9 mouse cellular contexts compared by ENCODE assay signal in genomic region chr17:72925111-72925510, GRCm38 (mm10). TPM values are rescaled to one million over a fixed set of nuclear protein-coding genes. Genes with fewer than 3 reads are reported as not detected.
DNase-seq lines count a peak whose midpoint lies in the region; ATAC-seq and TF ChIP-seq lines count a peak whose summit lies in the region.
"Had no signal": no experiment of that assay in that cellular context is flagged by ENCODE, and none has a peak within 500 bp of the region (broad histone marks: within the 10 kb centered on the region; RNA-seq: fewer than 3 reads in every experiment).

No protein-coding gene starts in this region.

- WGBS in lung, postnatal 0 days: 73% methylated on average over 6 of the region's 6 CpGs
- WGBS in forebrain, embryonic 14.5 days: 90% methylated on average over 6 of the region's 6 CpGs
- WGBS in olfactory bulb, adult 2 months: 76% methylated on average over 6 of the region's 6 CpGs

- no peak for TF ChIP-seq CTCF in lung, postnatal 0 days (IDR thresholded peaks at IDR 0.05)
- no peak for TF ChIP-seq CTCF in olfactory bulb, adult 2 months (IDR thresholded peaks at IDR 0.05; ENCODE audit: insufficient read depth, low read depth, low read length)

- H3K4me3 ChIP-seq in lung, postnatal 0 days (ENCODE audit: low read depth, low read length): no peak overlapping the region
- H3K4me3 ChIP-seq in forebrain, embryonic 14.5 days (ENCODE audit: low read depth, low read length): no peak overlapping the region
- no peak overlapping the region for H3K4me3 ChIP-seq in olfactory bulb, adult 2 months (ENCODE audit: insufficient read depth, low read depth, low read length)
- H3K4me3 ChIP-seq: megakaryocyte, embryonic 14.5 days had no signal

- DNase-seq in lung, postnatal 0 days (ENCODE audit: low spot score): no peak
- no peak for DNase-seq in lung, postnatal 14 days
- DNase-seq in forebrain, embryonic 14.5 days (ENCODE audit: low spot score): no peak
- DNase-seq in kidney, adult 9 months: peak; percentile 69
- DNase-seq in cerebellum, adult 8-10 months: no peak
- no peak for DNase-seq in embryo, embryonic 11 days
- no peak for DNase-seq in embryo, embryonic 10.5 days (ENCODE audit: low spot score)

- no peaks in the 10 kb centered on the region for H3K27me3 ChIP-seq in lung, postnatal 0 days (replicated peaks; ENCODE audit: insufficient read depth, low read length)
- no peaks in the 10 kb centered on the region for H3K27me3 ChIP-seq in forebrain, embryonic 14.5 days (replicated peaks; ENCODE audit: control insufficient read depth, insufficient read depth, low read length)
- H3K27me3 ChIP-seq: megakaryocyte, embryonic 14.5 days had no signal

- H3K36me3 ChIP-seq in lung, postnatal 0 days (ENCODE audit: insufficient read depth, low read length): no peaks in the 10 kb centered on the region; the same call in 1 of the 2 replicates
- peaks cover 22% of the 10 kb centered on the region for H3K36me3 ChIP-seq in forebrain, embryonic 14.5 days (ENCODE audit: control insufficient read depth, insufficient read depth, low read length)

- ATAC-seq in lung, postnatal 0 days: no peak
- ATAC-seq in forebrain, embryonic 14.5 days: no peak

- no peak for TF ChIP-seq EP300 in lung, postnatal 0 days (IDR thresholded peaks at IDR 0.05)

- H3K4me2 ChIP-seq in lung, postnatal 0 days (replicated peaks; ENCODE audit: low read depth, low read length): 0 out of 2 replicates have a peak overlapping the region, but pooled peaks have one; percentile 50
- no peak overlapping the region for H3K4me2 ChIP-seq in forebrain, embryonic 14.5 days (ENCODE audit: low read length)

- no peaks in the 10 kb centered on the region for H3K9me3 ChIP-seq in lung, postnatal 0 days (ENCODE audit: low read length)
- H3K9me3 ChIP-seq in forebrain, embryonic 14.5 days (replicated peaks; ENCODE audit: control insufficient read depth, low read length): no peaks in the 10 kb centered on the region
- H3K9me3 ChIP-seq: megakaryocyte, embryonic 14.5 days had no signal

- no peak for TF ChIP-seq POLR2A in olfactory bulb, adult 2 months (IDR thresholded peaks at IDR 0.05; ENCODE audit: insufficient read depth, low read depth, low read length)

- H3K9ac ChIP-seq in lung, postnatal 0 days (replicated peaks; ENCODE audit: low read depth): no peak overlapping the region
- H3K9ac ChIP-seq in forebrain, embryonic 14.5 days (ENCODE audit: low read length): no peak overlapping the region

- H3K27ac ChIP-seq in lung, postnatal 0 days (ENCODE audit: low read length): peak overlapping the region; percentile 52; the same call in 1 of the 2 replicates
- peak overlapping the region; percentile 82 for H3K27ac ChIP-seq in forebrain, embryonic 14.5 days (ENCODE audit: low read depth, low read length)
- H3K27ac ChIP-seq in olfactory bulb, adult 2 months (ENCODE audit: insufficient read depth, low read depth, low read length): peak overlapping the region; percentile 71

- H3K4me1 ChIP-seq in lung, postnatal 0 days (ENCODE audit: insufficient read depth, low read depth, low read length): peaks cover 6% of the 10 kb centered on the region; the same call in 1 of the 2 replicates
- H3K4me1 ChIP-seq in forebrain, embryonic 14.5 days (ENCODE audit: control insufficient read depth, insufficient read depth, low read length): peaks cover 47% of the 10 kb centered on the region
- peaks cover 35% of the 10 kb centered on the region for H3K4me1 ChIP-seq in olfactory bulb, adult 2 months (ENCODE audit: control insufficient read depth, insufficient read depth, low read length)

RNA-seq across cellular contexts. Expression of gene Lbh, which starts 7.0 kb away (rescaled TPM):
- 16.2 and 19.2 TPM in 2 replicates for polyA plus RNA-seq in lung, postnatal 0 days (2015; fragmentation: Nextera tagmentation; extraction: Ambion mirVana)
- polyA plus RNA-seq in forebrain, embryonic 14.5 days (2014; fragmentation: Nextera tagmentation; extraction: Ambion mirVana): 8.1 and 8.7 TPM in 2 replicates
- polyA plus RNA-seq in olfactory bulb, adult 2 months (2012; ENCODE audit: insufficient read depth, insufficient read length, low replicate concordance, missing spikeins): 99.3 TPM in 1 of 2 replicates, not detected in the other
